Mouse (Mus musculus) thymus, adult 2 months (tissue): ENCODE results near the gene Flnb.

Experiments
- CTCF ChIP-seq: fragments of 200-500 bp; IDR thresholded peaks from 2 replicates; pipeline ENCODE4 v1.5.1; 2012; ENCODE audit warnings: mild to moderate bottlenecking, control low read depth, low read length, moderate library complexity, borderline replicate concordance; ENCODE audit not compliant: control insufficient read depth, poor library complexity, insufficient read depth; ENCODE audit errors: extremely low read depth
- POLR2A ChIP-seq: fragments of 200-500 bp; IDR thresholded peaks from 2 replicates; pipeline ENCODE4 v1.6.1; 2012; ENCODE audit warnings: mild to moderate bottlenecking, low read length, control low read depth, moderate library complexity; ENCODE audit not compliant: control insufficient read depth, poor library complexity, insufficient read depth; ENCODE audit errors: extremely low read depth

DNA sequence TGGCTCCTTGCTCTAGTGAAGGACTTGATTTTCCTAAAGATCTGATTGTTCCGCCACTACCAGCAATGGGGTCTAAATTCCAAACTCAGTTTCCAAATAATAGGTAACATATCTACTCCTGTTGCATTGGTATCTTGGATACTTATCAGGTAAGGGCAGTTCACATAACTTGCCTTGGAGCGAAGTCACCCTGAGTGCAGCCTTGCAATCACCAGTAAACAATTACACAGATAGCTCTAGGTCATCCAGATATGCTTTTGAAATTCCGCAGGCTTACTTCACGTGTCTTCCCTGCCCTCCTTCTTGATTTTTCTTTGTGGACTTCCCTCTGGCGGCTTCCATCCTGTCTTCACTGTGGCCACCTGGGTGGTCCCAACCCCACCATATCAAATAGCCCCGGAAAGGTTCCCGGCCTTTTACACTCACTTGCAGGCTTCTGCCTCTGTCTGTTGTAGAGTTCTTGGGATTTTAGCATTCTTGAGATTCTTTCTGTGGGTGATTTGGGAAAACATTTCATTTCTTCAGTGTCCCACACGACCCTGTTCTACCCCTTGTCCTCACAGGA lies 22.3 kb downstream of the Flnb start:
- TF ChIP-seq CTCF = no peak
- no peak for TF ChIP-seq POLR2A
